Mouse (Mus musculus): ENCODE measurements around the gene Carnmt1.

GRCm38 (mm10) chr19:18646853-18647420 is 23.6 kb upstream of the Carnmt1 start:
- no peak for TF ChIP-seq CTCF (IDR thresholded peaks at IDR 0.05; ENCODE audit: low read depth)
- TF ChIP-seq EP300 (optimal IDR thresholded peaks at IDR 0.05): no peak
